ENCODE assay signal across 16 mouse cellular contexts in genomic region chr17:29669936-29670335, GRCm38 (mm10). TPM values are rescaled to one million over a fixed set of nuclear protein-coding genes. Genes with fewer than 3 reads are reported as not detected.
A peak's percentile ranks its signal among the peaks of the same experiment; 100 is the strongest.
DNase-seq lines count a peak whose midpoint lies in the region; ATAC-seq lines count a peak whose summit lies in the region.
"Had no signal": no experiment of that assay in that cellular context is flagged by ENCODE, and none has a peak within 500 bp of the region (broad histone marks: within the 10 kb centered on the region; RNA-seq: fewer than 3 reads in every experiment).

No protein-coding gene starts in this region.

- no peaks in the 10 kb centered on the region for H3K4me1 ChIP-seq in intestine, embryonic 15.5 days (replicated peaks)
- H3K4me1 ChIP-seq: limb, embryonic 13.5 days had no signal

- no peak overlapping the region for H3K4me2 ChIP-seq in intestine, embryonic 15.5 days (replicated peaks)
- H3K4me2 ChIP-seq: embryonic facial prominence, embryonic 15.5 days; limb, embryonic 13.5 days had no signal

- H3K27me3 ChIP-seq in intestine, embryonic 15.5 days (replicated peaks) = no peaks in the 10 kb centered on the region
- H3K27me3 ChIP-seq: embryonic facial prominence, embryonic 15.5 days; limb, embryonic 13.5 days; Patski had no signal

- ATAC-seq in intestine, embryonic 15.5 days = peak; percentile 76
- ATAC-seq in megakaryocyte-erythroid progenitor cell, adult 5-6 weeks (replicated peaks; ENCODE audit: low FRiP score, low TSS enrichment, poor library complexity, severe bottlenecking) = peak; percentile 70

- no peaks in the 10 kb centered on the region for H3K9me3 ChIP-seq in intestine, embryonic 15.5 days
- H3K9me3 ChIP-seq: embryonic facial prominence, embryonic 15.5 days; limb, embryonic 13.5 days had no signal

- peaks cover 16% of the 10 kb centered on the region for H3K36me3 ChIP-seq in intestine, embryonic 15.5 days

- no peak overlapping the region for H3K27ac ChIP-seq in intestine, embryonic 15.5 days
- H3K27ac ChIP-seq: embryonic facial prominence, embryonic 15.5 days; limb, embryonic 13.5 days had no signal

- no peak overlapping the region for H3K9ac ChIP-seq in intestine, embryonic 15.5 days
- H3K9ac ChIP-seq: embryonic facial prominence, embryonic 15.5 days; limb, embryonic 13.5 days had no signal

- H3K4me3 ChIP-seq in intestine, embryonic 15.5 days (replicated peaks) = no peak overlapping the region
- H3K4me3 ChIP-seq: embryonic facial prominence, embryonic 15.5 days; limb, embryonic 13.5 days had no signal

- DNase-seq in adrenal gland, postnatal 10 days = peak; percentile 19
- DNase-seq in adrenal gland, postnatal 4 days (ENCODE audit: low spot score in 2 of 2) = no peak
- DNase-seq in NIH3T3 (ENCODE audit: low read depth) = peak; percentile 34
- no peak for DNase-seq in urinary bladder, postnatal 10 days (ENCODE audit: low spot score)
- no peak for DNase-seq in kidney, adult 18-20 months
- no peak for DNase-seq in kidney, adult 8-10 months
- DNase-seq: B cell, adult 2 months; cerebellum, postnatal 36 days; heart, adult 11 months; layer of hippocampus, postnatal 36 days; lung, postnatal 4 days had no signal

RNA-seq across cellular contexts. Expression of gene Cmtr1, which starts 9.5 kb away (rescaled TPM):
- 10 to 100 TPM; 52.4 to 99.0 TPM for total RNA-seq in adrenal gland, postnatal 10 days (2021)
- 100 to 1,000 TPM in 1 of 2 experiments, 10 to 100 TPM in 1; 99.2 to 101 TPM for total RNA-seq in adrenal gland, postnatal 4 days (2021)
- 91.1 and 94.7 TPM in 2 replicates for polyA plus RNA-seq in intestine, embryonic 15.5 days (2015; fragmentation: Nextera tagmentation; extraction: Ambion mirVana)
- total RNA-seq in megakaryocyte-erythroid progenitor cell, adult 5-6 weeks (2014; fragmentation: Nextera tagmentation) = 44.7 and 73.5 TPM in 2 replicates
- total RNA-seq in megakaryocyte-erythroid progenitor cell, adult 5-6 weeks (2017) = 135 and 166 TPM in 2 replicates

RNA-seq across cellular contexts. Expression of gene Ccdc167, which starts 46.9 kb away (rescaled TPM):
- 10 to 100 TPM; 12.7 to 17.2 TPM for total RNA-seq in adrenal gland, postnatal 10 days (2021)
- 10 to 100 TPM; 18.2 to 19.3 TPM for total RNA-seq in adrenal gland, postnatal 4 days (2021)
- polyA plus RNA-seq in intestine, embryonic 15.5 days (2015; fragmentation: Nextera tagmentation; extraction: Ambion mirVana) = 12.2 and 14.0 TPM in 2 replicates
- 20.4 and 22.0 TPM in 2 replicates for total RNA-seq in megakaryocyte-erythroid progenitor cell, adult 5-6 weeks (2014; fragmentation: Nextera tagmentation)
- total RNA-seq in megakaryocyte-erythroid progenitor cell, adult 5-6 weeks (2017) = 6.0 and 16.3 TPM in 2 replicates

RNA-seq across cellular contexts. Expression of gene Gm28043, which starts 55.3 kb away (rescaled TPM):
- 1 to 10 TPM; 2.3 to 4.6 TPM for total RNA-seq in adrenal gland, postnatal 10 days (2021)
- total RNA-seq in adrenal gland, postnatal 4 days (2021) = 1 to 10 TPM; 6.3 to 7.8 TPM
- polyA plus RNA-seq in intestine, embryonic 15.5 days (2015; fragmentation: Nextera tagmentation; extraction: Ambion mirVana) = 2.4 and 2.7 TPM in 2 replicates
- total RNA-seq in megakaryocyte-erythroid progenitor cell, adult 5-6 weeks (2014; fragmentation: Nextera tagmentation) = 5.9 and 8.2 TPM in 2 replicates
- 4.0 and 8.2 TPM in 2 replicates for total RNA-seq in megakaryocyte-erythroid progenitor cell, adult 5-6 weeks (2017)

RNA-seq across cellular contexts. Expression of gene Rnf8, which starts 55.3 kb away (rescaled TPM):
- 10 to 100 TPM; 43.1 to 50.7 TPM for total RNA-seq in adrenal gland, postnatal 10 days (2021)
- 10 to 100 TPM; 88.9 to 93.3 TPM for total RNA-seq in adrenal gland, postnatal 4 days (2021)
- 62.8 and 64.4 TPM in 2 replicates for polyA plus RNA-seq in intestine, embryonic 15.5 days (2015; fragmentation: Nextera tagmentation; extraction: Ambion mirVana)
- 61.3 and 82.3 TPM in 2 replicates for total RNA-seq in megakaryocyte-erythroid progenitor cell, adult 5-6 weeks (2014; fragmentation: Nextera tagmentation)
- 76.0 and 122 TPM in 2 replicates for total RNA-seq in megakaryocyte-erythroid progenitor cell, adult 5-6 weeks (2017)

Comparison
In these comparisons a context has a peak if more than half of its experiments do, and no peak if none do; other contexts are left out.
1. DNase-seq: peak in adrenal gland, postnatal 10 days (single experiment) and NIH3T3 (single experiment); none in adrenal gland, postnatal 4 days (0 of 2), urinary bladder, postnatal 10 days (single experiment), kidney, adult 18-20 months (single experiment) and kidney, adult 8-10 months (0 of 2).